Mouse (Mus musculus) neural tube, embryonic 14.5 days (tissue): ENCODE measurements around the gene Rpa2. TPM values are rescaled to one million over a fixed set of nuclear protein-coding genes. Genes with fewer than 3 reads are reported as not detected.
"Not testable (repeated sequence)": the region's sequence is repeated elsewhere in the genome, so short reads cannot be mapped to it uniquely, and the experiment has no call there.

Experiments
- ATAC-seq: fragments of 200-750 bp; cut with Nextera tagmentation; 2 replicates; pipeline ENCODE4 v1.8.0; 2017; ENCODE audit warnings: low read depth, mild to moderate bottlenecking, moderate TSS enrichment, moderate library complexity
- H3K27ac ChIP-seq: fragments of 300-500 bp; sonication (generic); 2 replicates; pipeline ENCODE4 v1.5.1; 2014; ENCODE audit warnings: low read depth, mild to moderate bottlenecking, control low read depth, low read length, moderate library complexity, mixed read lengths
- H3K27me3 ChIP-seq: fragments of 300-500 bp; sonication (generic); 2 replicates; pipeline ENCODE4 v1.6.1; 2014; ENCODE audit warnings: low read length; ENCODE audit not compliant: control insufficient read depth, insufficient read depth
- H3K36me3 ChIP-seq: fragments of 300-500 bp; sonication (generic); 2 replicates; pipeline ENCODE4 v1.6.1; 2014; ENCODE audit warnings: low read length, mixed read lengths; ENCODE audit not compliant: control insufficient read depth, insufficient read depth
- H3K4me1 ChIP-seq: fragments of 300-500 bp; sonication (generic); 2 replicates; pipeline ENCODE4 v1.6.1; 2014; ENCODE audit warnings: low read length; ENCODE audit not compliant: control insufficient read depth, insufficient read depth
- H3K4me2 ChIP-seq: fragments of 300-500 bp; sonication (generic); 2 replicates; pipeline ENCODE4 v1.6.1; 2014; ENCODE audit warnings: mild to moderate bottlenecking, low read depth, low read length, control low read depth
- H3K4me3 ChIP-seq: fragments of 300-500 bp; sonication (generic); 2 replicates; pipeline ENCODE4 v1.5.1; 2014; ENCODE audit warnings: low read depth, low read length, control low read depth, mixed read lengths
- H3K9ac ChIP-seq: fragments of 300-500 bp; sonication (generic); replicated peaks from 2 replicates; pipeline ENCODE4 v1.6.1; 2014; ENCODE audit warnings: low read depth, mild to moderate bottlenecking, control low read depth, low read length, mixed read lengths
- H3K9me3 ChIP-seq: fragments of 300-500 bp; sonication (generic); 2 replicates; pipeline ENCODE4 v1.6.1; 2016; ENCODE audit warnings: low read length; ENCODE audit not compliant: control insufficient read depth
- WGBS: fragments of 180-500 bp; shearing (Covaris S2); extraction: QIAGEN DNeasy Blood & Tissue Kit; methylation state at CpG from one replicate; pipeline ENCODE4 v1.1.7; 2014; 5-methylcytosine and 5-hydroxymethylcytosine counted together
- polyA plus RNA-seq: library from polyadenylated mRNA; unstranded; fragments of >200 nt; fragmentation: Nextera tagmentation; extraction: Ambion mirVana; gene quantifications from 2 replicates; pipeline ENCODE4 v1.2.1, GENCODE M21; 2014

The Rpa2 gene
- polyA plus RNA-seq, 1 experiment from 2014 or later = 35.0 TPM

GRCm38 (mm10) chr4:132756974-132757373 is 11.2 kb upstream of the Rpa2 start, which contains the start of gene Smpdl3b:
Gene Smpdl3b (minus strand): TSS chr4:132757252.
- no peaks in the 10 kb centered on the region for H3K36me3 ChIP-seq
- no peaks in the 10 kb centered on the region for H3K9me3 ChIP-seq
- H3K4me1 ChIP-seq = 0 out of 2 replicates have a peak, but pooled peaks cover 2% of the 10 kb centered on the region
- H3K4me3 ChIP-seq = peak within 1 kb of the TSS; percentile 31
- H3K9ac ChIP-seq = peak within 1 kb of the TSS; percentile 41; the same call in 1 of the 2 replicates
- peak within 1 kb of the TSS; percentile 67 for H3K4me2 ChIP-seq
- ATAC-seq = peak; percentile 82; the same call in 1 of the 2 replicates
- no peak within 1 kb of the TSS for H3K27ac ChIP-seq
- H3K27me3 ChIP-seq = no peaks in the 10 kb centered on the region
- WGBS = 2% methylated on average over 22 of the region's 22 CpGs

GRCm38 (mm10) chr4:132757633-132758351 is 10.3 kb upstream of the Rpa2 start:
- ATAC-seq = no peak
- Histone ChIP-seq H3K9ac (no peak overlapping the region), H3K4me2 (no peak overlapping the region), H3K36me3 (no peaks in the 10 kb centered on the region), H3K9me3 (no peaks in the 10 kb centered on the region), H3K27me3 (no peaks in the 10 kb centered on the region), H3K4me1 (0 out of 2 replicates have a peak, but pooled peaks cover 2% of the 10 kb centered on the region), H3K4me3 (no peak overlapping the region), H3K27ac (no peak overlapping the region)
- 85% methylated on average over 7 of the region's 7 CpGs for WGBS

- Histone ChIP-seq H3K4me3 (no peak overlapping the region), H3K4me2 (no peak overlapping the region), H3K27ac (no peak overlapping the region), H3K9me3 (no peaks in the 10 kb centered on the region), H3K36me3 (no peaks in the 10 kb centered on the region), H3K9ac (no peak overlapping the region), H3K4me1 (0 out of 2 replicates have a peak, but pooled peaks cover 2% of the 10 kb centered on the region), H3K27me3 (no peaks in the 10 kb centered on the region)
- ATAC-seq = no peak
- WGBS = 81% methylated on average over 3 of the region's 3 CpGs
These were observed 7.8 kb upstream of the Rpa2 start for GRCm38 (mm10) chr4:132760296-132760695.

- WGBS = 78% methylated on average over 6 of the region's 6 CpGs
- Histone ChIP-seq H3K9ac (no peak overlapping the region), H3K27ac (no peak overlapping the region), H3K4me2 (no peak overlapping the region), H3K9me3 (no peaks in the 10 kb centered on the region), H3K4me3 (no peak overlapping the region), H3K36me3 (no peaks in the 10 kb centered on the region), H3K4me1 (no peaks in the 10 kb centered on the region), H3K27me3 (no peaks in the 10 kb centered on the region)
- no peak for ATAC-seq
These were observed 5.5 kb upstream of the Rpa2 start for GRCm38 (mm10) chr4:132762602-132763001.

- not testable (repeated sequence) for H3K4me2 ChIP-seq, ATAC-seq, H3K36me3 ChIP-seq, H3K9ac ChIP-seq, H3K4me3 ChIP-seq, H3K27ac ChIP-seq, H3K4me1 ChIP-seq, H3K27me3 ChIP-seq, H3K9me3 ChIP-seq
- 84% methylated on average over 3 of the region's 3 CpGs for WGBS
These were observed 5.0 kb upstream of the Rpa2 start for GRCm38 (mm10) chr4:132763125-132763524.

GRCm38 (mm10) chr4:132771776-132772175 is 3.6 kb downstream of the Rpa2 start:
- Histone ChIP-seq H3K27me3 (no peaks in the 10 kb centered on the region), H3K9me3 (no peaks in the 10 kb centered on the region), H3K27ac (no peak overlapping the region), H3K36me3 (peaks cover 16% of the 10 kb centered on the region), H3K4me1 (0 out of 2 replicates have a peak, but pooled peaks cover 9% of the 10 kb centered on the region), H3K9ac (no peak overlapping the region), H3K4me3 (no peak overlapping the region), H3K4me2 (no peak overlapping the region)
- no peak for ATAC-seq
- WGBS = 92% methylated on average over 9 of the region's 9 CpGs

- Histone ChIP-seq H3K4me2 (no peak overlapping the region), H3K36me3 (peaks cover 19% of the 10 kb centered on the region), H3K4me3 (no peak overlapping the region), H3K4me1 (no peaks in the 10 kb centered on the region), H3K27ac (no peak overlapping the region), H3K27me3 (no peaks in the 10 kb centered on the region), H3K9ac (no peak overlapping the region), H3K9me3 (no peaks in the 10 kb centered on the region)
- 88% methylated on average over 3 of the region's 3 CpGs for WGBS
- no peak for ATAC-seq
These were observed 6.8 kb downstream of the Rpa2 start for GRCm38 (mm10) chr4:132774905-132775304.

- Histone ChIP-seq H3K27me3 (no peaks in the 10 kb centered on the region), H3K27ac (no peak overlapping the region), H3K9ac (no peak overlapping the region), H3K4me1 (no peaks in the 10 kb centered on the region), H3K9me3 (no peaks in the 10 kb centered on the region), H3K36me3 (peaks cover 19% of the 10 kb centered on the region), H3K4me2 (no peak overlapping the region), H3K4me3 (no peak overlapping the region)
- WGBS = 88% methylated on average over 5 of the region's 5 CpGs
- no peak for ATAC-seq
These were observed 8.6 kb downstream of the Rpa2 start for GRCm38 (mm10) chr4:132776764-132777163.

- H3K4me2 ChIP-seq = no peak overlapping the region
- H3K36me3 ChIP-seq = peaks cover 16% of the 10 kb centered on the region; the same call in 1 of the 2 replicates
- WGBS = 94% methylated on average over 6 of the region's 6 CpGs
- no peaks in the 10 kb centered on the region for H3K4me1 ChIP-seq
- no peaks in the 10 kb centered on the region for H3K27me3 ChIP-seq
- ATAC-seq = no peak
- no peak overlapping the region for H3K27ac ChIP-seq
- H3K9me3 ChIP-seq = no peaks in the 10 kb centered on the region
- H3K9ac ChIP-seq = no peak overlapping the region
- no peak overlapping the region for H3K4me3 ChIP-seq
These were observed 10.6 kb downstream of the Rpa2 start for GRCm38 (mm10) chr4:132778562-132779201.
